Mouse (Mus musculus) embryonic facial prominence, embryonic 13.5 days (tissue): ENCODE measurements around the gene Zfp91. TPM values are rescaled to one million over a fixed set of nuclear protein-coding genes. Genes with fewer than 3 reads are reported as not detected.

Experiments
- ATAC-seq: fragments of 200-750 bp; cut with Nextera tagmentation; 2 replicates; pipeline ENCODE4 v1.8.0; 2017; ENCODE audit warnings: low read depth; ENCODE audit not compliant: insufficient number of reproducible peaks, insufficient read depth, low FRiP score, low TSS enrichment
- H3K27ac ChIP-seq: fragments of 300-500 bp; sonication (generic); 2 replicates; pipeline ENCODE4 v1.5.1; 2015; ENCODE audit warnings: moderate library complexity, mild to moderate bottlenecking, inconsistent platforms
- H3K27me3 ChIP-seq: fragments of 300-500 bp; sonication (generic); 2 replicates; pipeline ENCODE4 v1.6.1; 2015; ENCODE audit warnings: mild to moderate bottlenecking, inconsistent platforms
- H3K36me3 ChIP-seq: fragments of 300-500 bp; sonication (generic); 2 replicates; pipeline ENCODE4 v1.6.1; 2015; ENCODE audit warnings: mild to moderate bottlenecking, inconsistent platforms
- H3K4me1 ChIP-seq: fragments of 300-500 bp; sonication (generic); 2 replicates; pipeline ENCODE4 v1.6.1; 2015; ENCODE audit warnings: inconsistent platforms
- H3K4me2 ChIP-seq: fragments of 300-500 bp; sonication (generic); 2 replicates; pipeline ENCODE4 v1.6.1; 2015; ENCODE audit warnings: moderate library complexity, mild to moderate bottlenecking, inconsistent platforms
- H3K4me3 ChIP-seq: fragments of 300-500 bp; sonication (generic); 2 replicates; pipeline ENCODE4 v1.5.1; 2015; ENCODE audit warnings: mild to moderate bottlenecking, inconsistent platforms
- H3K9ac ChIP-seq: fragments of 300-500 bp; sonication (generic); 2 replicates; pipeline ENCODE4 v1.6.1; 2015; ENCODE audit warnings: mild to moderate bottlenecking, inconsistent platforms
- H3K9me3 ChIP-seq: fragments of 300-500 bp; sonication (generic); 2 replicates; pipeline ENCODE4 v1.6.1; 2016; ENCODE audit warnings: inconsistent platforms
- WGBS: fragments of 180-500 bp; shearing (Covaris S2); methylation state at CpG from one replicate; pipeline ENCODE4 v1.1.7; 2015; ENCODE audit warnings: mixed read lengths; 5-methylcytosine and 5-hydroxymethylcytosine counted together
- polyA plus RNA-seq: library from polyadenylated mRNA; unstranded; fragments of >200 nt; fragmentation: Nextera tagmentation; extraction: Ambion mirVana; gene quantifications from 2 replicates; pipeline ENCODE4 v1.2.1, GENCODE M21; 2015

Gene Zfp91
- polyA plus RNA-seq: 14.9 and 16.8 TPM in 2 replicates

DNA sequence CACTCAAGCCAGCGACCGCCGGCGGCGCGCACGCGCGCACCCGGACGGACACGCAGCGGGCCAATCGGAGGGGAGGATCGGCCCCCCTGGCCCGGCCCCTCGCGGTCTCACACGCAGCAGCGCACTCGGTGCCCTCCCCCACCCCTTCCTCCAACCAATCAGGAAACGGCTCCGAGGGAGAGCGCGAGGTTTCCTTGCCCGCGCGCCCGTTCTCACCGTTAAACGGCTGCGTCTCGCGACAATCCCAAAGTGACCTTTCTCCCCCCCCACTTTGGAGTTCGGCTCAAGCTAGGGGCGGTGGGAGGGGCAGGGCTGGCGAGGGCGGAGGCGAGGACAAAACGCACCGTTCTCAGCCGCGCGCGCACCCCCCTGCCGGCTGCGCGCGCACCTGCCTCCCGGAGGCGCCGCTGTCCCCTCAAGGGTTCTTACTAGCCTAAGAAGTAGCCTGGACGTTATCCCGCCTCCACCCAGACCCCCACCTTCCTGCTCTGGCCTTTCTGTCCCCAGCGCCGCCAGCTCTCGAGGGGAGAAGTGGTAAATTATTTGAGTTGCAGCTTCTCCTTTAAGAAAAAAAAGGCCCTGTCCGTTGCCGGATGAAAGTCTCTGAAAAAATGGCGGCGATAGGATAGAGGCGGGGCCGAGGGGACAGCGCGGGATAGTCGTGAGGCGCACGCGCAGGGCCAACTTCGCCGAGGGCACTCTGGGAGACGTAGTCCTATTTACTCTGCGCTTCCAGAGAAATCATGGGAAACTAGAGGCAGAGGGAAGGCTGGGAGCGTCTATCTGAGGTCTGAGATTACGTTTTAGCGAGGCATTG lies at the start of gene Zfp91, which contains the start of gene Lpxn:
Gene Zfp91, minus strand, starts transcription at position 616 of the 817 bp plus-strand sequence.
Gene Lpxn, plus strand, starts transcription at position 683 of the 817 bp plus-strand sequence.
- peak; percentile 97 for ATAC-seq

DNA sequence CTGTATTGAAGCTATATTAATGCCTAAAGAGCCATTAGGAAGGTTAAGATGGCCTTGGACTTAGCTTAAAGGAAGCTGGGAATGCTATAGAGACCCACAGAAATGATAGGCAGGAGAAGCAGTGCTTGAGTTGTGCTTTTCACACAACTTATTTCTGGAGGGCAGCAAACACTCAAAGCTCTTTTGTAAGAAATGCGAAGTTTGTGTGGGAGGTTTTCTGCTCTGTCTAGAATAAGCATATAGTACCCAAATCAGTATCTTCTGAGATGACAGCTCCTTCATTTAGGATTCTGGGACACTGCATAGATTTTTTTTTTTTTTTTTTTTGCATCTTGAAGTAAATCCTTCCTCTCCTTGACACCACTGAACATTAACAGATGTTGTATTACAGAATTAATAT lies 42.6 kb upstream of the Zfp91 start:
- Histone ChIP-seq H3K9me3 (no peaks in the 10 kb centered on the region), H3K27ac (no peak overlapping the region), H3K27me3 (no peaks in the 10 kb centered on the region), H3K4me1 (no peaks in the 10 kb centered on the region), H3K36me3 (no peaks in the 10 kb centered on the region), H3K4me2 (no peak overlapping the region), H3K4me3 (no peak overlapping the region), H3K9ac (no peak overlapping the region)
- no peak for ATAC-seq
- 90% methylated on average over 1 of the region's 1 CpGs for WGBS

More for the DNA sequence above, at the start of gene Zfp91, which contains the start of gene Lpxn:
- H3K36me3 ChIP-seq: no peaks in the 10 kb centered on the region
- no peaks in the 10 kb centered on the region for H3K27me3 ChIP-seq
- H3K9me3 ChIP-seq: no peaks in the 10 kb centered on the region
- H3K4me1 ChIP-seq: peaks cover 9% of the 10 kb centered on the region
- under 1% methylated on average over 57 of the region's 76 CpGs for WGBS
- H3K4me2 ChIP-seq: peak within 1 kb of the TSS; percentile 71
- peak within 1 kb of the TSS; percentile 100 for H3K27ac ChIP-seq
- peak within 1 kb of the TSS; percentile 99 for H3K9ac ChIP-seq
- peak within 1 kb of the TSS; percentile 90 for H3K4me3 ChIP-seq

DNA sequence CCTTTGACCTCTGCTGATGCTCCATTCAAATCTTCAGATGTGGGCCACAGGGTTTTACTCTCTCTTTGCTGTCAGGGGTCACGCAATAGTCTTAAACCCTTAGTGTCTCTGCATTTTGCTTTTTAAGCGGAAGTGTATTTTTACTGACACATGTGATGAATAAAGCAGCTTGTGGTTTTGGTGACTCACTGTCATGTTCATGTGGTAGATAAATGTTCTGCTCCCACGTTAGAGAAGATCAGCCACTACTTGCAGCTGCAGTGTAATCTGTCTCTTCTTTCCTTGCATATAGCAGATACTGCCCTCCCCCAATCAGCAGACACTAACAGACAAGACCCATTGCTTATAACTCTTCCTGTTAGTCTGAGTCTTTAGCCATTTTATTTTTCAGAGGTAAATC lies 37.7 kb upstream of the Zfp91 start:
- H3K27me3 ChIP-seq: no peaks in the 10 kb centered on the region
- H3K36me3 ChIP-seq: no peaks in the 10 kb centered on the region
- no peak for ATAC-seq
- no peak overlapping the region for H3K9ac ChIP-seq
- H3K4me2 ChIP-seq: no peak overlapping the region
- 64% methylated on average over 3 of the region's 3 CpGs for WGBS
- H3K27ac ChIP-seq: no peak overlapping the region
- H3K4me1 ChIP-seq: no peaks in the 10 kb centered on the region
- H3K9me3 ChIP-seq: no peaks in the 10 kb centered on the region
- no peak overlapping the region for H3K4me3 ChIP-seq

DNA sequence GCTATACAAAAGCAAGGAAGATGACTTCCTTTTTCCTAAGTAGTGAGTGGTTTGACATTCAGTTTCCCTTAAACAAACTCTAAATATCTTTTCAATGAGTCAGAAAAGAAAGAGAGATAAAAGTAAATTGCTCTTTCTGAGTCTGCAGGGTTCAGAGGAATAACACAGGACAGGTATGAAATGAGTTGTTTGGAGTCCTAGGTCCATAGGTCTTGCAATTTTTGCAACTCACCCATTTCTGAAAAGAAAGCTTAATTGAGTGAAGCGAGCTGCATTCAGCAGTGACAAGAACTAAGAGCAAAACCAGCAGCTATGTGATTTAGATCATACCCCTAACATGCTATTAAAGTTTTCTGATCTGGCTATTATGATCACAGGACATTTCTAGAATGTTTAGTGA lies 35.6 kb upstream of the Zfp91 start:
- no peaks in the 10 kb centered on the region for H3K4me1 ChIP-seq
- no peak overlapping the region for H3K9ac ChIP-seq
- no peaks in the 10 kb centered on the region for H3K9me3 ChIP-seq
- H3K4me3 ChIP-seq: no peak overlapping the region
- no peak for ATAC-seq
- no peak overlapping the region for H3K27ac ChIP-seq
- 54% methylated on average over 1 of the region's 1 CpGs for WGBS
- H3K4me2 ChIP-seq: no peak overlapping the region
- no peaks in the 10 kb centered on the region for H3K27me3 ChIP-seq
- H3K36me3 ChIP-seq: no peaks in the 10 kb centered on the region

DNA sequence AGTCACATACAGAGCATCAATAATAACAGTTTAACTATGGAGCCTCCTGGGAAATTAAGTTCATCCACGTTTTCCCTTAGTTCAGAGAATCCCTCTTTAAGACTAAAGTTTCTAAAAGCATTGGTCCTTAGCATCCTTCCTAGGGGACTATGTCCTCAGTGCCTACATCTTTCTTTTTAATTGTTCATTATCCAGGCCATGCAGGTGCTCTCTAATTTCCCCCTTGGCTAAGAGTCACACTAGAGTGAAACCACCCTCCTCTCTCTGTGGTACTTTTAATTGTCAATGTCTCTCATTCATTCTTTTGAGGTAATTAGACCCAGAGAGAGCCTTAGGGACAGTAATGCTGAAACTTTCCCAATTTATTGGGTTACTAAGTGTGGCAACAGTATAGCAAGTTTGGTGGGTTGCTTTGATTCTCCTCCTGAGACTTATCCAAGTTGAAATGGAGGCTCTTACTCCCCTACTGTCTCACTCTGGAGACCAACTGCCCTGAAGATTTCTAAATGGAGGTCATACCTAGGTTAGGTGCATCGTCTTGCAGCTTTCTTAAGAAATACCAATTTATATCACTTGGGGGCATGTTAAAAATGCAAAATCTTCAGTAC lies 35.0 kb upstream of the Zfp91 start:
- no peaks in the 10 kb centered on the region for H3K36me3 ChIP-seq
- no peak overlapping the region for H3K4me3 ChIP-seq
- no peak for ATAC-seq
- H3K9ac ChIP-seq: no peak overlapping the region
- no peaks in the 10 kb centered on the region for H3K27me3 ChIP-seq
- no peaks in the 10 kb centered on the region for H3K9me3 ChIP-seq
- no peaks in the 10 kb centered on the region for H3K4me1 ChIP-seq
- H3K4me2 ChIP-seq: no peak overlapping the region
- 65% methylated on average over 2 of the region's 2 CpGs for WGBS
- H3K27ac ChIP-seq: no peak overlapping the region

DNA sequence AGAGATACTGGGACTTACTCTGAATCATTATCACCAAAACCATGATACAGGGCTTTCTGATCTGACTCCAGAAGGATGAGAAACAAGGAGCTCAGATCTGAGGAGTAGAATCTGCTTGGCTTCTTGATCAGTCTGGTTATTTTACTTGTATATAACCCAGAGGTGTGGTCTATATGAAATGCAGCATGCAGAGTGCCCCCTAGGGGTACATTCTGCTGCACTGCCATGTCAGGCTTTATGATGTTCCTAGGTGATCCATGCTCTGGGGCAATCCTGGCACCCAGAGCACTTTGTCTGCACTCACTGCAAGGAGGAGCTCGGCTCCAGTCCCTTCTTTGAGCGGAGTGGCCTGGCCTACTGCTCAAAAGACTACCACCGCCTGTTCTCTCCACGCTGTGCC lies 28.6 kb upstream of the Zfp91 start:
- Histone ChIP-seq H3K4me3 (no peak overlapping the region), H3K27me3 (no peaks in the 10 kb centered on the region), H3K4me1 (no peaks in the 10 kb centered on the region), H3K9me3 (no peaks in the 10 kb centered on the region), H3K36me3 (no peaks in the 10 kb centered on the region), H3K4me2 (no peak overlapping the region), H3K9ac (no peak overlapping the region), H3K27ac (no peak overlapping the region)
- ATAC-seq: no peak
- WGBS: 78% methylated on average over 4 of the region's 4 CpGs

DNA sequence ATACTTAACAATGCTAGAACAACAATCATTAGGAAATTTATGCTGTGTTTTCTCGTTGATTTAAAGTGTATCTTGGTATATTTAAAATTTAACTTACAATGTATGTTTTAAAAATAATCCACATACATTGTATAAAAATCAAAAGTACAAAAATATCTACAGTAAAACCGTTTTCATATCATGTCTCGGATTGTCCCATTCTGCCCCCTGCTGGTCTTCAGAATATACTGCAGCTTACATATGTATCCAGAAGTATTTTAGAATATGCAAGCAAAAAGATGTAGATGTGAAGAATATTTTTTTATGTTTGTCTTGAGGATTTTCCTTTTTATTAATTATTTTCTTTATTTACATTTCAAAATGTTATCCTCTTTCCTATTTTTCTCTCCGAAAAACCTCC lies 24.5 kb upstream of the Zfp91 start:
- Histone ChIP-seq H3K36me3 (no peaks in the 10 kb centered on the region), H3K9me3 (no peaks in the 10 kb centered on the region), H3K4me2 (no peak overlapping the region), H3K4me1 (no peaks in the 10 kb centered on the region), H3K9ac (no peak overlapping the region), H3K27ac (no peak overlapping the region), H3K4me3 (no peak overlapping the region), H3K27me3 (no peaks in the 10 kb centered on the region)
- WGBS: 29% methylated on average over 4 of the region's 4 CpGs
- ATAC-seq: no peak

DNA sequence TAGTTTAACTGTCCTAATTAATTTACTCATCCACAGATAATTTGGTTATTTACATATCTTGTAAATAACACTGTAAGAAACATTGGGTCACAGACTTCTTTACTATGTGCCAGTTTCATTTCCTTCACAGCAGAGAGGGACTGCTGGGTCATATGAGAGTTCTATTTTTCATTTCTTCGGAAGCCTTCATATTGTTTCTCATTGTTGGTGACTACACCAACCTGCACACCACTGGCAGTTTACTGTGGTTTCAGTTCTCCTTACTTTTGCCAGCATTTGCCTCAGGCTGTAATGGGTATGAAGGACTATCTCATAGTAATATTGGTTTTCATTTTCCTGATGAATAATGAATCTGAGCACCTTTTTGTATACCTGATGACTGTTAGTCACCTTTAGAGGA lies 22.6 kb upstream of the Zfp91 start:
- Histone ChIP-seq H3K9ac (no peak overlapping the region), H3K9me3 (no peaks in the 10 kb centered on the region), H3K27ac (no peak overlapping the region), H3K27me3 (no peaks in the 10 kb centered on the region), H3K4me3 (no peak overlapping the region), H3K4me2 (no peak overlapping the region), H3K36me3 (no peaks in the 10 kb centered on the region), H3K4me1 (no peaks in the 10 kb centered on the region)
- 84% methylated on average over 1 of the region's 1 CpGs for WGBS
- no peak for ATAC-seq

DNA sequence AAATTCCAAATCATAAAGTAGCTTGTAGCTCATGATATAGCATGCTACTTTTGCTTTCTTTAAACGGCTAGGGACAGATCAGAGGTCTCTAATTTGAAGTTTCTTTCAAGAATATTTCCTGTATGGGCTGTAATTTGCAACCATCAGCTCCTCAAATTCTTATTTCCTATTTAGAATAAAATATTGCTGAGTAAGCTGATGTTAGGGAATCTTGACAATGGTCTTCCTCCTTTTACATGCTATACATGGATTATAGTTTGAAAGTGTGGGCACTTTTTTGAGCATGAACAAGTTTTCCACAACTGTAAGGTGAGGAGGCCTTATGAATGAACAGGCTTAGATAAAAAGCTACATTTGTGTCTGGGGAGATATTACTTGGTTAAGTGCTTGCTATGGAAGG lies 18.0 kb upstream of the Zfp91 start:
- H3K9me3 ChIP-seq: no peaks in the 10 kb centered on the region

DNA sequence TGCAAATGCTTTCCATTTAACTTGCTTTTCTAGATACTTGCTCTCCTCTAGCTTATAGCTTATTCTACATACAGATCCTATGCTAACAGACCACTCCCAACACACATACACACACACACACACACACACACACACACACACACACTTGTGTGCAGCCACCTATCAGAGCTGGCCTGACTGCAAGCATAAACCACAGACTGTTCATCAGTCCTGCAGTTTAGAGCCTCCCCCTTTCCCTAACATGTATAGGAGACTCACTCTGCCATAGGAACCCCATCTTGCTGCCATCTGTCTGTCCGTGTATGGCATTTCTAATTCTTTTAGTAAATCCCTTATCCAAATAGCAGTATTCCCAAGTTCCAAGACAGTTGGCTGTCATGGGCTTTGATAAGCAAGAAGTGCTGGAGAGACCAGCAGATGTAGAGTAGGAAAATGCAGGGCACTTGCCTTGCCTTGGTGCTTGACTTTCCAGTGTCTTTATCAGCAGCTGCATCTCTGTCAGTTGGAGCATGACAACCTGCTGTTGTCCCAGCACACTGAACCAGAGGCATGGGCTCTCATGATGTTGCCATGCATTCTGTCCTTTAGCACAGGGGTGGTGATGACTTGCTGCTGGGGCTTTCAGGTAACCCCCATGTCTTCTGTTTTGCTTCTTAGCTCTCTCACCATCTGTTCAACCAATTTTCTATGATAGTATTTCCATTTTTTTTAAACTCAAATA lies 16.9 kb upstream of the Zfp91 start:
- no peaks in the 10 kb centered on the region for H3K36me3 ChIP-seq
- no peak overlapping the region for H3K27ac ChIP-seq
- H3K27me3 ChIP-seq: no peaks in the 10 kb centered on the region
- H3K9ac ChIP-seq: no peak overlapping the region
- H3K9me3 ChIP-seq: no peaks in the 10 kb centered on the region
- WGBS: 61% methylated on average over 1 of the region's 1 CpGs
- no peaks in the 10 kb centered on the region for H3K4me1 ChIP-seq
- H3K4me2 ChIP-seq: no peak overlapping the region
- ATAC-seq: no peak
- no peak overlapping the region for H3K4me3 ChIP-seq

More for the DNA sequence above, 18.0 kb upstream of the Zfp91 start:
- H3K36me3 ChIP-seq: no peaks in the 10 kb centered on the region
- H3K27ac ChIP-seq: no peak overlapping the region
- H3K9ac ChIP-seq: no peak overlapping the region
- 73% methylated on average over 1 of the region's 1 CpGs for WGBS
- H3K4me2 ChIP-seq: no peak overlapping the region
- no peaks in the 10 kb centered on the region for H3K27me3 ChIP-seq
- no peak for ATAC-seq
- H3K4me1 ChIP-seq: no peaks in the 10 kb centered on the region
- H3K4me3 ChIP-seq: no peak overlapping the region

DNA sequence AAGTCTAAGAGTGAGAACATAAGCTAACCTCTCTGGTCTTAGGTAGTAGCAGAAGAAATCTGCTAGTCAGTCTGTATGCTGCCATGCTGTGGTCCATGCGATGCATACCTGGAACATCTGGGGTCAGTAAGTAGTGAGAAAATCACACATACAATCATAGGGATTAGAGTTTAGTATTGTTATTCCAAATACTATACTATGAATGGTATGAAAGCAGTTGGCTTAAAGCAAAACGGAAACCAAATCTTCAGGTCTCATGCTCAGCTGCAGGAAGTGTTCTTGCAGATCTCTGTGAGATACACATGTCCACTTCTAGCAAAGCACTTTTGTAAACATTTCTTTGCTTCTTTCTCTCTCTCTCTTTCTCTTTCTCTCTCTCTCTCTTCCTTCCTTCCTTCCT lies 10.3 kb upstream of the Zfp91 start:
- Histone ChIP-seq H3K4me2 (no peak overlapping the region), H3K4me1 (no peaks in the 10 kb centered on the region), H3K9me3 (no peaks in the 10 kb centered on the region), H3K27ac (no peak overlapping the region), H3K36me3 (no peaks in the 10 kb centered on the region), H3K9ac (no peak overlapping the region), H3K27me3 (no peaks in the 10 kb centered on the region), H3K4me3 (no peak overlapping the region)
- no peak for ATAC-seq
- 72% methylated on average over 2 of the region's 2 CpGs for WGBS
